In genomic region chr4:124146135-124146534, GRCm38 (mm10) we compare ENCODE assay signal across 11 mouse cellular contexts.
DNase-seq lines count a peak whose midpoint lies in the region; ATAC-seq lines count a peak whose summit lies in the region.
"Had no signal": no experiment of that assay in that cellular context is flagged by ENCODE, and none has a peak within 500 bp of the region (broad histone marks: within the 10 kb centered on the region; RNA-seq: fewer than 3 reads in every experiment).

No protein-coding gene starts in this region.

- no peak overlapping the region for H3K9ac ChIP-seq in hindbrain, embryonic 11.5 days (ENCODE audit: low read depth, low read length)
- H3K9ac ChIP-seq in hindbrain, embryonic 12.5 days, result no peak overlapping the region

- no peaks in the 10 kb centered on the region for H3K4me1 ChIP-seq in hindbrain, embryonic 11.5 days (replicated peaks; ENCODE audit: control insufficient read depth, insufficient read depth, low read length)
- peaks cover 24% of the 10 kb centered on the region for H3K4me1 ChIP-seq in hindbrain, embryonic 12.5 days

- H3K4me2 ChIP-seq in hindbrain, embryonic 11.5 days (replicated peaks; ENCODE audit: low read depth, low read length), result no peak overlapping the region
- H3K4me2 ChIP-seq in hindbrain, embryonic 12.5 days (replicated peaks), result no peak overlapping the region

- 33% methylated on average over 8 of the region's 8 CpGs for WGBS in hindbrain, embryonic 11.5 days
- WGBS in hindbrain, embryonic 12.5 days, result 26% methylated on average over 8 of the region's 8 CpGs

- H3K36me3 ChIP-seq in hindbrain, embryonic 11.5 days (ENCODE audit: control insufficient read depth, insufficient read depth, low read length), result no peaks in the 10 kb centered on the region
- H3K36me3 ChIP-seq in hindbrain, embryonic 12.5 days, result no peaks in the 10 kb centered on the region

- no peak overlapping the region for H3K4me3 ChIP-seq in hindbrain, embryonic 11.5 days (ENCODE audit: low read depth, low read length)
- no peak overlapping the region for H3K4me3 ChIP-seq in hindbrain, embryonic 12.5 days
- H3K4me3 ChIP-seq: erythroblast, embryonic 14.5 days had no signal

- no peak for ATAC-seq in hindbrain, embryonic 11.5 days (ENCODE audit: low FRiP score)
- ATAC-seq in hindbrain, embryonic 12.5 days (ENCODE audit: low FRiP score), result no peak

- no peaks in the 10 kb centered on the region for H3K27me3 ChIP-seq in hindbrain, embryonic 11.5 days (ENCODE audit: control insufficient read depth, insufficient read depth, low read length)
- peaks cover 2% of the 10 kb centered on the region; the same call in 1 of the 2 replicates for H3K27me3 ChIP-seq in hindbrain, embryonic 12.5 days

- peak; percentile 34 for DNase-seq in embryo, embryonic 11 days
- no peak for DNase-seq in embryo, embryonic 10 days (ENCODE audit: low spot score)
- peak; percentile 26 for DNase-seq in hindbrain, embryonic 11.5 days (ENCODE audit: low spot score)
- peak; percentile 30 for DNase-seq in retina, postnatal 1 day
- DNase-seq in retina, embryonic 14.5 days (ENCODE audit: low spot score), result no peak
- DNase-seq in frontal cortex, postnatal 14 days (ENCODE audit: low spot score in 2 of 2), result no peak
- DNase-seq in urinary bladder, postnatal 10 days (ENCODE audit: low spot score), result no peak
- DNase-seq: kidney, postnatal 10 days; lung, adult 18-20 months had no signal

- H3K27ac ChIP-seq in hindbrain, embryonic 11.5 days (ENCODE audit: low read depth, low read length), result no peak overlapping the region
- H3K27ac ChIP-seq in hindbrain, embryonic 12.5 days, result no peak overlapping the region

- H3K9me3 ChIP-seq in hindbrain, embryonic 11.5 days (ENCODE audit: control insufficient read depth, low read length), result no peaks in the 10 kb centered on the region
- H3K9me3 ChIP-seq in hindbrain, embryonic 12.5 days (replicated peaks), result no peaks in the 10 kb centered on the region

Comparison
In these comparisons a context has a peak if more than half of its experiments do, and no peak if none do; other contexts are left out.
1. DNase-seq: peak in embryo, embryonic 11 days (single experiment), hindbrain, embryonic 11.5 days (single experiment) and retina, postnatal 1 day (single experiment); none in embryo, embryonic 10 days (single experiment), retina, embryonic 14.5 days (single experiment), frontal cortex, postnatal 14 days (0 of 2) and urinary bladder, postnatal 10 days (single experiment).